Comparison of ENCODE assay signal across 13 mouse cellular contexts in genomic region chr4:106429106-106429505, GRCm38 (mm10). TPM values are rescaled to one million over a fixed set of nuclear protein-coding genes. Genes with fewer than 3 reads are reported as not detected.
"Had no signal": no experiment of that assay in that cellular context is flagged by ENCODE, and none has a peak within 500 bp of the region (broad histone marks: within the 10 kb centered on the region; RNA-seq: fewer than 3 reads in every experiment).

No protein-coding gene starts in this region.

- H3K9ac ChIP-seq: kidney, embryonic 15.5 days; limb, embryonic 15.5 days; liver, embryonic 13.5 days; neural tube, embryonic 13.5 days had no signal

- H3K27ac ChIP-seq: kidney, embryonic 15.5 days; limb, embryonic 15.5 days; liver, embryonic 13.5 days; midbrain, embryonic 10.5 days; neural tube, embryonic 13.5 days; stomach, postnatal 0 days had no signal

- ATAC-seq: midbrain, embryonic 16.5 days had no signal

- H3K9me3 ChIP-seq: kidney, embryonic 15.5 days; limb, embryonic 15.5 days; liver, embryonic 13.5 days; midbrain, embryonic 10.5 days; neural tube, embryonic 13.5 days had no signal

- DNase-seq: kidney, postnatal 14 days; layer of hippocampus, postnatal 36 days; liver, embryonic 13.5 days; lung, adult 18-20 months; right cerebral cortex, postnatal 25 days; thymus, adult 18-20 months; thymus, postnatal 14 days had no signal

- H3K4me1 ChIP-seq: kidney, embryonic 15.5 days; limb, embryonic 15.5 days; liver, embryonic 13.5 days; midbrain, embryonic 10.5 days; neural tube, embryonic 13.5 days had no signal

- H3K27me3 ChIP-seq: kidney, embryonic 15.5 days; limb, embryonic 15.5 days; liver, embryonic 13.5 days; neural tube, embryonic 13.5 days had no signal

- H3K4me2 ChIP-seq: kidney, embryonic 15.5 days; limb, embryonic 15.5 days; liver, embryonic 13.5 days; neural tube, embryonic 13.5 days had no signal

- H3K4me3 ChIP-seq: kidney, embryonic 15.5 days; limb, embryonic 15.5 days; liver, embryonic 13.5 days; midbrain, embryonic 10.5 days; neural tube, embryonic 13.5 days had no signal

RNA-seq across cellular contexts. Expression of gene Pcsk9, which starts 35.0 kb away (rescaled TPM):
- total RNA-seq: layer of hippocampus, postnatal 36 days had no signal
